Mouse (Mus musculus) testis, adult 2 months (tissue): Measurements from ENCODE around the gene Pdgfa. TPM values are rescaled to one million over a fixed set of nuclear protein-coding genes. Genes with fewer than 3 reads are reported as not detected.
A peak's percentile ranks its signal among the peaks of the same experiment; 100 is the strongest.

Source experiments
- H3K27ac ChIP-seq: fragments of 200-500 bp; 2 replicates; pipeline ENCODE4 v1.5.1; 2012; ENCODE audit warnings: low read depth, low read length; ENCODE audit not compliant: control insufficient read depth, insufficient read depth
- H3K27me3 ChIP-seq: fragments of 200-500 bp; 2 replicates; pipeline ENCODE4 v1.6.1; 2012; ENCODE audit warnings: mild to moderate bottlenecking, low read length, moderate library complexity; ENCODE audit not compliant: control insufficient read depth, insufficient read depth
- H3K36me3 ChIP-seq: fragments of 200-500 bp; 2 replicates; pipeline ENCODE4 v1.6.1; 2012; ENCODE audit warnings: mild to moderate bottlenecking, low read length; ENCODE audit not compliant: control insufficient read depth, insufficient read depth
- H3K4me1 ChIP-seq: fragments of 200-500 bp; 2 replicates; pipeline ENCODE4 v1.6.1; 2012; ENCODE audit warnings: low read length; ENCODE audit not compliant: control insufficient read depth, insufficient read depth
- H3K4me3 ChIP-seq: fragments of 200-500 bp; 2 replicates; pipeline ENCODE4 v1.5.1; 2012; ENCODE audit warnings: low read depth, mild to moderate bottlenecking, low read length, moderate library complexity, mixed read lengths; ENCODE audit not compliant: control insufficient read depth
- CTCF ChIP-seq: fragments of 200-500 bp; IDR thresholded peaks from 2 replicates; pipeline ENCODE4 v1.5.1; 2012; ENCODE audit warnings: low read depth, mild to moderate bottlenecking, inconsistent platforms, low read length, moderate library complexity; ENCODE audit not compliant: control insufficient read depth, insufficient read depth, insufficient replicate concordance
- POLR2A ChIP-seq: fragments of 200-500 bp; IDR thresholded peaks from 2 replicates; pipeline ENCODE4 v1.6.1; 2012; ENCODE audit warnings: low read depth, mild to moderate bottlenecking, inconsistent platforms, low read length, moderate library complexity; ENCODE audit not compliant: control insufficient read depth
- polyA plus RNA-seq: library from polyadenylated mRNA; depleted of rRNA; stranded (reverse); fragments of >200 nt; gene quantifications from 2 replicates; pipeline ENCODE4 v1.2.3, GENCODE M21; 2012; rRNA removed

Pdgfa gene
- polyA plus RNA-seq, result 10.1 and 10.5 TPM in 2 replicates

GRCm38 (mm10) chr5:138997171-138997788 lies at the start of gene Pdgfa:
Pdgfa (minus strand) TSS chr5:138997370.
- no peak within 1 kb of the TSS for H3K27ac ChIP-seq
- TF ChIP-seq POLR2A, result no peak; the same call in 1 of the 2 replicates
- no peak for TF ChIP-seq CTCF
- peak within 1 kb of the TSS; percentile 88 for H3K4me3 ChIP-seq
- peaks cover 40% of the 10 kb centered on the region for H3K4me1 ChIP-seq
- no peaks in the 10 kb centered on the region for H3K36me3 ChIP-seq
- H3K27me3 ChIP-seq, result peaks cover 4% of the 10 kb centered on the region

DNA sequence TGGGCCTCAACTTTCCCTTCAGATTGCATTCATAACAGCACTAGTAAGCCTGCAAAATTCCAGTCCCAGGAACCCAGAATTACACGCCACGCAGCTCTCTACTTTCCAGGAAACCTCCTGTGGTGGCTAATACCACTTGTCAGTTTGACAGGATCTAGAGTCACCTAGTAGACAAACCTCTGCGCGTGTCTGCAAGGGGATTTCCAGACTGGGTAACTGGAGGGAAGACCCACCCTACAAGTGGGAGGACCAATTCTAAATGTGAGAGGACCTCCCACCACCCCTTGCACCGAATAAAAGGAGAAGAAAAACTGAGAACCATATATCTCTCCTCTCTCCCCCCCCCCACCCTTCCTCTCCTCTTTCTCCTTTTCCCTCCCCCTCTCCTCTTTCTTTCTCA lies 49.5 kb upstream of the Pdgfa start:
- no peak overlapping the region for H3K4me3 ChIP-seq
- no peaks in the 10 kb centered on the region for H3K36me3 ChIP-seq
- no peak overlapping the region for H3K27ac ChIP-seq
- no peaks in the 10 kb centered on the region for H3K4me1 ChIP-seq
- TF ChIP-seq POLR2A (no peak), CTCF (no peak)
- no peaks in the 10 kb centered on the region for H3K27me3 ChIP-seq

DNA sequence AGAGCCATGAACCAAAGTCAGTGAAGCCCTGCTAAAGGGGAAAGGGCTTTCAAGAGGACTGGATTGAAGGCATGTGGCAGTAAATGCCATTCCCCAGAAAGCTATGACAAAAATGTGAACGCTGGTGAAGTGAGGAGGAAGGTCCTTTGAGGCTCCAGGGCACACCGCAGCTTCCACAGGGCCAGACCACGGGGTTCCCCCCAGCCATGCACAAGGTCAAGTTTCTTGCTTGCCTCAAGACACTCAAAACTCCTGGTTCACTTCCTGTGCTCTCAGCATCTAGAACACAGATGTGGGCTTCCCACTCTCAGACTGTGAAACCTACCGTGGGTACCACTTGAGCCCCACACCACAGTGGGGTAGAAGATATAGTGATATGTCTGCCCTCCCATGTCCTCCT lies 46.4 kb upstream of the Pdgfa start:
- TF ChIP-seq CTCF (no peak), POLR2A (no peak)
- Histone ChIP-seq H3K36me3 (no peaks in the 10 kb centered on the region), H3K4me3 (no peak overlapping the region), H3K27ac (no peak overlapping the region), H3K27me3 (no peaks in the 10 kb centered on the region), H3K4me1 (no peaks in the 10 kb centered on the region)

DNA sequence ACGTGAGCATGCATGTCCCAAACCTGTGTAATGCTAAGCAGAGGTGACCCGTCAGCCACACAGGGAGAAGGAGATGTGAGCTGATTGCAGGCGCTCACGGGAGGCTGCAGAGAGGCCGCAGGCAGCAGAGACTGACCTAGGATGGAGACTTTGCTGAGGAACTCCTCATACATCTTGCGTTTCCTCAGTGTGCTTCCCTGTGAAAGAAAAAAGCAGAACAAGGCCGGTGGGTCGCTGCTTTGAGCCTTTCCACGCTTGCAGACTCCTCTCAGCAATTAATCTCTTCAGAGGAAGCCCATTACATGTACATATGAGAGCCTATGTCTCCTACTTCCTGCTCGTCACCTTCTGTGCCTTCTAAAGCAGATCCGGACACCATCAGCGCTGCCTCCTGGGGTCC lies 45.1 kb upstream of the Pdgfa start:
- no peaks in the 10 kb centered on the region for H3K27me3 ChIP-seq
- TF ChIP-seq CTCF, result no peak
- TF ChIP-seq POLR2A, result no peak
- no peaks in the 10 kb centered on the region for H3K36me3 ChIP-seq
- no peak overlapping the region for H3K4me3 ChIP-seq
- H3K27ac ChIP-seq, result no peak overlapping the region
- H3K4me1 ChIP-seq, result no peaks in the 10 kb centered on the region

DNA sequence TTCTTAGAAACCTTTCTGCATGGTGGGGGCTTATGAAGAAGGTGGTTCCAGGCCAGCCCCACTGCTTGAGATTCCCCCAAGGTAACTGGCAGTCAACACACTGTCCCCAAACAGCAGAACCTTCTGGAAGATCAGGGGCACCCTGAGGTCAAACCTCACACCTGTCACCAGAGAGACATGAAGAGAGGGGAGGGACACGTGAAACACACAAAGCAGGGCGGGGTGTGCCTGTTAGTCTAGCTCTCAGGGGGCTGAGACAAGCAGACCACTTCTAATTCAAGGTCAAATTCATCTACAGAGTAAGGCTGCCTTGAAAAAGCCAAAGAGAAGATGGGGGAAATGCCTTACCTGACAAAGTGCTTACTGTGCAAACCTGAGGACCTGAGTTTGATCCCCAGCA lies 38.0 kb upstream of the Pdgfa start:
- Histone ChIP-seq H3K27me3 (no peaks in the 10 kb centered on the region), H3K4me3 (no peak overlapping the region), H3K36me3 (no peaks in the 10 kb centered on the region), H3K4me1 (peaks cover 5% of the 10 kb centered on the region; the same call in 1 of the 2 replicates), H3K27ac (no peak overlapping the region)
- TF ChIP-seq CTCF, result no peak
- TF ChIP-seq POLR2A, result no peak

GRCm38 (mm10) chr5:139034746-139035145 lies 37.6 kb upstream of the Pdgfa start:
- TF ChIP-seq CTCF (no peak), POLR2A (no peak)
- H3K4me1 ChIP-seq, result peaks cover 5% of the 10 kb centered on the region; the same call in 1 of the 2 replicates
- H3K4me3 ChIP-seq, result no peak overlapping the region
- H3K27ac ChIP-seq, result no peak overlapping the region
- H3K36me3 ChIP-seq, result no peaks in the 10 kb centered on the region
- no peaks in the 10 kb centered on the region for H3K27me3 ChIP-seq

- TF ChIP-seq CTCF, result no peak
- TF ChIP-seq POLR2A, result no peak
- Histone ChIP-seq H3K4me1 (peaks cover 5% of the 10 kb centered on the region; the same call in 1 of the 2 replicates), H3K27ac (no peak overlapping the region), H3K36me3 (no peaks in the 10 kb centered on the region), H3K4me3 (no peak overlapping the region), H3K27me3 (no peaks in the 10 kb centered on the region)
These were observed 36.5 kb upstream of the Pdgfa start for GRCm38 (mm10) chr5:139033406-139034317.
